Mouse (Mus musculus): ENCODE results near the gene Olfr862.

Gene Olfr862

DNA sequence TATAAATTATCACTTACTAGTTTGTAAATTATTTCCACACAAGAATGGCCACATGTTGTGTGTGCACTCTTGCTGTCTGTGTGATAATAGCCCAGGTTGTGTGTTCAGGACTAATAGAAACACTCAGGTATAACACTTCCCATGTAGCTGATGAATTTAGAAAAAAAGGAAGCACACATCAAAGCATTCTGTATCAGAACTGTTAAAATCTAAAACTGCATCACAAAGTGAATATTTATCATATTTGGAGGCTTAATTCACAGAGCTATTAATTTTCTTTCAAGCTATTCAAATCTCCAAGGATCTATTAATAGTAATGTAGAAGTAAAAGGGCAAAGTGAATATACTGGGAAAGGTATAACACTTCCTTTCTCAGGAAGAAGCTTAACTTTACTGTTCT is at the start of gene Olfr862:
Olfr862 (minus strand) TSS at position 101 of the 400 bp plus-strand sequence.
- no peak for DNase-seq (ENCODE audit: low read depth, low spot score)

DNA sequence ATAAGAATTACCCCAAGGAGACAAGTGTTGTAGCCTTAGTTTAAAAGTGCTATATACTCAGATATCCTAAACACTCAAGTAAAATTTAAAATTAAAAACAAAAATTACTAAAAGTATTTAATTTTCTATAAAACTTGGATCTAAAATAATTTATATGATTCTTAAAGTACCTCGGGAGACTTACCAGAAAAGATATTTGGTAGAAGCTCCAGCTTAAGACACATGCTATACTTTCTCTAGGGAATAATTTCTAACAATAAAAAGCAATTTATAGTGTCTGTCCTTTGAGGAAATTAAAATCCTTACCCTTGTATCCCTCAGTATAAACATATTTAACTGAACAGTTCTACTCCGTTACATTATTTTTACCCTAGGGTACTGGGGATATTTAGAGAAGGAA is 28.8 kb upstream of the Olfr862 start, which contains the start of gene Olfr77:
Olfr77 (plus strand) TSS at position 301 of the 400 bp plus-strand sequence.
- no peak for DNase-seq (ENCODE audit: low read depth, low spot score)

DNA sequence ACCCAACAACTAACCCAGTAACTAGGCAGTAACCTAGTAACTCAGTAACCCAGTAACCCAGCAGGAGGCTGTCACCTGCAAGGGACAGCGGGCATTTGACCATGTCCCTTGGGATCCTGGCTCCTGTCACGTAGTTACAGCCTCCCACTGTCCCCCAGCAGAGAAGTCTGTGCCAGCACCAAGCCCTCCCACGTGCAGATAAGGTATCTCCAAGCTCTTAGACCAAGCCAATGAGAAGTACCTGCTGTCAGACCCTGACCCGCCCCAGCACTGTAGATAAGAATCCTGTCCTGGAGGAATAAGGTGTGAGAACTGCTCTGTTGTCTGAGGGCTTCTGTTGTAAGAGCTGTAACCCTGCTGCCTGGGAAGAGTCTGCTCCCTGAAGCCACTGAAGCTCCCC is 23.4 kb upstream of the Olfr862 start:
- no peak for DNase-seq (ENCODE audit: low read depth, low spot score)

DNA sequence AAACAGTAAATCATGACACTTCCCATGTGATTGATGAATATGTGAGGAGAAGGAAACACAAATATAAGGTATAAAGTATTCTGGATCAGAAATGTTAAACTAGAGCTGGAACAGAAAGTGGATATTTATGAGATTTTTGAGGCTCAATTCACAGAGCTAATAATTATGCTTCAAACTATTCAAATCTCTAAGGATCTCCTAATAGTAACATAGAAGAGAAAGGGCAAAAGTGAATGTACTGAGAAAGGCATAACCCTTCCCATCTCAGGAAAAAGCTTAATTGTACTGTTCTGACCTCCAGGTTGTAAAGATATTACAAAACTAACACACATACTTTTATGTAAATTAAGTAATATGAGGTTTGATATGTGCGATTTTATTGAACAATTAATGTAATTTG is 38.2 kb downstream of the Olfr862 start, which contains the start of gene Olfr860:
Olfr860 (minus strand) TSS at position 101 of the 400 bp plus-strand sequence.
- no peak for DNase-seq (ENCODE audit: low read depth, low spot score)

Data from R1 (cell line).